Mouse (Mus musculus): ENCODE results near the gene Ddx54. TPM values are rescaled to one million over a fixed set of nuclear protein-coding genes. Genes with fewer than 3 reads are reported as not detected.

Ddx54 gene
- total RNA-seq (2021) = 10 to 100 TPM; 44.5 to 48.0 TPM
- long read RNA-seq, experiment 1, full-length matches to known transcripts = 89 of 111 reads
- long read RNA-seq, experiment 1, partial matches to known transcripts = 14 of 111 reads
- long read RNA-seq, experiment 1, other reads (novel, unspliced or antisense) = 8 of 111 reads
- long read RNA-seq, experiment 2, full-length matches to known transcripts = 94 of 127 reads
- long read RNA-seq, experiment 2, partial matches to known transcripts = 27 of 127 reads
- long read RNA-seq, experiment 2, other reads (novel, unspliced or antisense) = 6 of 127 reads

GRCm38 (mm10) chr5:120612442-120612821 is at the start of gene Ddx54, which contains the start of gene Rita1:
TSS of gene Ddx54 (plus strand) at chr5:120612739.
TSS of gene Rita1 (minus strand) at chr5:120612589.
- peak; percentile 98 to 99 for DNase-seq (ENCODE audit: low spot score in 2 of 2)
- intact Hi-C loops (cut with DNase I) = no loop called here

GRCm38 (mm10) chr5:120562956-120563913 is 49.3 kb upstream of the Ddx54 start:
- DNase-seq (ENCODE audit: low spot score in 2 of 2) = no peak
- intact Hi-C loops (cut with DNase I) = no loop called here

- intact Hi-C loops (cut with DNase I) = no loop called here
Measured at GRCm38 (mm10) chr5:120563914-120564311, 48.6 kb upstream of the Ddx54 start.

GRCm38 (mm10) chr5:120565171-120565905 is 47.2 kb upstream of the Ddx54 start:
- intact Hi-C loops (cut with DNase I) = no loop called here
- DNase-seq (ENCODE audit: low spot score in 2 of 2) = no peak

More at GRCm38 (mm10) chr5:120563914-120564311, 48.6 kb upstream of the Ddx54 start:
- DNase-seq (ENCODE audit: low spot score in 2 of 2) = no peak

- intact Hi-C loops (cut with DNase I) = no loop called here
- peak; percentile 66 for DNase-seq (ENCODE audit: low spot score in 2 of 2)
Measured at GRCm38 (mm10) chr5:120566101-120566500, 46.4 kb upstream of the Ddx54 start.

- no peak for DNase-seq (ENCODE audit: low spot score in 2 of 2)
- intact Hi-C loops (cut with DNase I) = no loop called here
Measured at GRCm38 (mm10) chr5:120566681-120567252, 45.8 kb upstream of the Ddx54 start.

GRCm38 (mm10) chr5:120567253-120567701 is 45.3 kb upstream of the Ddx54 start:
- peak; percentile 42 to 66 for DNase-seq (ENCODE audit: low spot score in 2 of 2)
- intact Hi-C loops (cut with DNase I) = no loop called here

- intact Hi-C loops (cut with DNase I) = no loop called here
Measured at GRCm38 (mm10) chr5:120567761-120568211, 44.8 kb upstream of the Ddx54 start.

GRCm38 (mm10) chr5:120568336-120568768 is 44.2 kb upstream of the Ddx54 start:
- no peak for DNase-seq (ENCODE audit: low spot score in 2 of 2)
- intact Hi-C loops (cut with DNase I) = no loop called here

More at GRCm38 (mm10) chr5:120567761-120568211, 44.8 kb upstream of the Ddx54 start:
- DNase-seq (ENCODE audit: low spot score in 2 of 2) = no peak

- DNase-seq (ENCODE audit: low spot score in 2 of 2) = no peak
- intact Hi-C loops (cut with DNase I) = no loop called here
Measured at GRCm38 (mm10) chr5:120568964-120569363, 43.6 kb upstream of the Ddx54 start.

GRCm38 (mm10) chr5:120569791-120570190 is 42.7 kb upstream of the Ddx54 start:
- intact Hi-C loops (cut with DNase I) = no loop called here
- no peak for DNase-seq (ENCODE audit: low spot score in 2 of 2)

GRCm38 (mm10) chr5:120570289-120570897 is 42.1 kb upstream of the Ddx54 start:
- DNase-seq (ENCODE audit: low spot score in 2 of 2) = peak in 1 of 2 experiments; percentile 54
- intact Hi-C loops (cut with DNase I) = no loop called here

- intact Hi-C loops (cut with DNase I) = no loop called here
- no peak for DNase-seq (ENCODE audit: low spot score in 2 of 2)
Measured at GRCm38 (mm10) chr5:120571056-120571740, 41.3 kb upstream of the Ddx54 start.

GRCm38 (mm10) chr5:120574469-120575063 is 38.0 kb upstream of the Ddx54 start:
- no peak for DNase-seq (ENCODE audit: low spot score in 2 of 2)
- intact Hi-C loops (cut with DNase I) = no loop called here

GRCm38 (mm10) chr5:120576781-120577301 is 35.7 kb upstream of the Ddx54 start:
- intact Hi-C loops (cut with DNase I) = no loop called here
- no peak for DNase-seq (ENCODE audit: low spot score in 2 of 2)

GRCm38 (mm10) chr5:120577935-120578441 is 34.6 kb upstream of the Ddx54 start:
- DNase-seq (ENCODE audit: low spot score in 2 of 2) = no peak
- intact Hi-C loops (cut with DNase I) = no loop called here

GRCm38 (mm10) chr5:120578504-120579081 is 33.9 kb upstream of the Ddx54 start:
- no peak for DNase-seq (ENCODE audit: low spot score in 2 of 2)
- intact Hi-C loops (cut with DNase I) = no loop called here

Measured in left cerebral cortex, postnatal 14 days (tissue).